Mouse (Mus musculus): ENCODE measurements at regions not wholly inside any gene's neighbourhood (a gene's known extent, or its start where the extent isn't known, plus 50 kb on each side); places are given as distances from the start of the nearest gene placed in this dataset.

DNA sequence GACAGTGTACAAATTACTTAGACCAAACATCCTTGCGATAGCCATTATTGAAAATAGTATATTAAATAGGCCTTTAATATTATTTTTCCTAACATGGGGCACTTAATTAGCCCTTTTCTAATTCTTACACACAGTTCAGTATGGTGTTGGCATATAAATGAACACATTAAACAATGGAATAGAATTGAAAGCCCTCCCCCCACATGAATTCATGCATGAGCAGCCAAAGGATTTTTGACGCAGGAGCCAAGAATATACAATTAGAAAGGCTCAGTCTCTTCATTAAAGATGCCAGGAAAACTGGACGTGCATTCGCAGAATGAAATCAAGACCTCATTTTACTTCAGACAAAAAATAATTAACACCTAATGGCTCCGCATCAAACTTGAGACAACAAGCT lies 172.9 kb upstream of the Phactr1 start:
- no peak for DNase-seq (ENCODE audit: inconsistent age in 2 of 2, low spot score in 1 of 2)

DNA sequence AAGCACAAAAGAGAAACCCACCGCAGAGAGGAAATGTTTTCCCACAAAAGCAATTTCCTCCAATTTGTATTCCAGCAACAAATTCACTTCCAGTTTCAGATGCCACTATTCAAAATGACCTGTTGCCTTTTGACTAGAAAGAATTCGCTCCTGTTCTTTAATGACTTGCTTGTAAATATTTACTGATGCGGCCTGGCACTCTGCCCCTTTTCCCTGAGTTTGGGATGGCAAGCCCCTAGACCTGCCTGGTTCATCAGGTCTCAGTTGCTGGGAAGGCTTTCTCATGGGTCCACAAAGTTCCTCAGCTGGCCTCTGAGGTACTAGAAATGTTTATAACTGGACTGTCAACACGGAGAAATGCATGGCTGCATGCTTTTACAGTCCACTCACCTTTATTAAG lies 161.7 kb upstream of the Phactr1 start:
- DNase-seq (ENCODE audit: inconsistent age in 2 of 2, low spot score in 1 of 2), result no peak

DNA sequence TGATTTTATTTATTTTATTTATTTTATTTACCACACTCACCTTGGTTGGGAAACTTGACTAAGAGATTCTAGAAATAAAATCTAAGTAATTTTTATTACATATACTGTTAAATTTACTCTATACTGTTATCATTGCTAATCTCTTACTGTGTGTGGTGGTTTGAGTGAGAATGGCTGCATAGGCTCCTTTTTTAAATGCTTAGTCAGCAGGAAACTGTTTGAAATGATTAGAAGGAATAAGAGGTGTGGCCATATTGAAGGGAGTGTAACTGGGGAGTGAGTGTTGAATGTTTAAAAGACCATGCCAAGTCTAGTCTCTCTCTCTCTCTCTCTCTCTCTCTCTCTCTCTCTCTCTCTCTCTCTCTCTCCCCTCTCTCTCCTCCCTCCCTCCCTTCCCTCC lies 157.9 kb upstream of the Phactr1 start:
- no peak for DNase-seq (ENCODE audit: inconsistent age in 2 of 2, low spot score in 1 of 2)

DNA sequence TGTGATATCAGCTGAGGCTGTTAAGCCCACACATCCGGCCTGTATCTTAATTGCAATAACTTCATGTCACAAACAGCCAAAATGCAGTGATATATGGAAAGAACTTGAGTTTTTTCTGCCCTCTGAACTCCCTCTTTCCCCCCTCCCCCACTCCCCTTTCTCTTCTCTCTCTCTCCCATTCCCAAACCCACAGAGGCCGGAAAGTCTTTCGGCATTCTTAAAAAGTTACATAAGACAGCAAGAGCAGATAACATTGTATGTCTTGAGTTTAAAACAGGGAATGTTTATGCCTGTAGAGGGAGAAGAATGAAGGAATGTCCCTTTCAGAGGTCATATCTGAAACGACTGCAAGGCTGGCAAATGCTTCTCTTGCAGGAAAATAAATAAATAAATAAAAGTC lies 154.3 kb upstream of the Phactr1 start:
- no peak for DNase-seq (ENCODE audit: inconsistent age in 2 of 2, low spot score in 1 of 2)

DNA sequence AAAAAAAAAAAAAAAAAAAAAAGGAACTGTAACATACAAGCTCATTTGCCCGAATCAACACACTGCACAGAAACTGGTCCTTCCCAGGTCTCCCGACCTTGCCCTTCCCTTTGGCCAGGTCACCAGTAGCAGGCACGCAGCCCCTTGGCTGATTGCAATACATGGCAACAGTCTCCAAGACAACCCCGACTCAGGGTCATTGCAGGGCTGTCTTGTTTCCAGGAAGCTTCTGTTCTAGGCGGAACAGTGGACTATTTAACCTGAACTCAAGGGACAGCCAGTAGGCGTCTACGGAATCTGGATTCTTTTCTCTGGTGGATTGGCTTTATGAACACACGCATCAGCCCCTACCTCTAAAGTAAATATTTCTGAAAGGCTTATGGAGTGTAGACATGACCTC lies 153.5 kb upstream of the Phactr1 start:
- peak; percentile 58 to 85 for DNase-seq (ENCODE audit: inconsistent age in 2 of 2, low spot score in 1 of 2)

DNA sequence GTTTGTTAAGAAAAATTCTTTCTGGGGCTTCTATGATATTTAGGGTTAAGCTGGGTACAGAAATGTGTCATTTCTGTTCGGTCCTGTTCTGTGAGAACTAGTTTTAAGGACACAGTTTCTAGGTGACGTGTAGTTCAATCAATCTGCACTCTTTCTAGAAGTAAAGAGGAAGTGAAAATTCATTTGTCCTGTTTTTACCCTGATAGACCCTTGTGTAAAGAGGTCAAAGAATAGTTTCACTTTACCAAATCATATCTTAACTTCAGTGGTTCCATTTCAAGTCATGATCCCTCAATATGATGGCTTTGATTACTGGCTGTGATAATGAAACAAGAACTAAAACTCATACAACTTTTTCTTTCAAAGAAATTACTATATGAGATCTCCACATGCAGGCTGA lies 152.3 kb upstream of the Phactr1 start:
- DNase-seq (ENCODE audit: inconsistent age in 2 of 2, low spot score in 1 of 2), result no peak

DNA sequence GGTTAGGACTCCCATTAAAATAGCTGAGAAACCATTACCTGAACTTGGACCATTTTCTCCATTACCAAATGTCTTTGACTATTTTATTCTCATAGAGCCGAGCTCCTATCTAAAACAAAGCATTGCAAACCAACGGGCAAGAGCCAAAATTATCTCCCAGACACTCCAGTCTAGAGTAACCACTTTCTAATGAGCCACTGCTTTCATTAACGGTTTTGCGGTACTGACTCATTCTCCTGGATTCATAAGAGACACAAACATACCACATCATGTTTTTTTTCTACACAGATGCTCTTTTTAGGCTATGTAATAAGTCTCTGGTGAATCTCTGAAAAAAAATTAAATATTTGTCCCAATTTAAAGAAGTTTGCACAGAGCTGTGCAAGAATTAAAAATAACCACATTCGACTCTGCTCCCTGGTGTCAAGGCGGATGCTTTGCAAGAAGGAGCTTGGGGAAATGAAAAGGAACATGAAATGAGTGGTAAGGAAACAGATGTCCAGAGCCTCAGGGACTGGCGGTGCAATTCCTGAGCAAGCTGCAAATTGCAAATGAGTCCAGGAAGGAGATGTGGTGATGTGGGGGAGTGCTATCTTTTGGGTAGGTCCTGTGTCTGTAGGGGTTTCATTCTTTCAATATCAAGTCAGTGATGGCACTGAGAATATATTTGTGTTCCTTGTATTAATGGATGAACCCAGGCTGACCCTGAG lies 143.8 kb upstream of the Phactr1 start:
- no peak for DNase-seq (ENCODE audit: inconsistent age in 2 of 2, low spot score in 1 of 2)

DNA sequence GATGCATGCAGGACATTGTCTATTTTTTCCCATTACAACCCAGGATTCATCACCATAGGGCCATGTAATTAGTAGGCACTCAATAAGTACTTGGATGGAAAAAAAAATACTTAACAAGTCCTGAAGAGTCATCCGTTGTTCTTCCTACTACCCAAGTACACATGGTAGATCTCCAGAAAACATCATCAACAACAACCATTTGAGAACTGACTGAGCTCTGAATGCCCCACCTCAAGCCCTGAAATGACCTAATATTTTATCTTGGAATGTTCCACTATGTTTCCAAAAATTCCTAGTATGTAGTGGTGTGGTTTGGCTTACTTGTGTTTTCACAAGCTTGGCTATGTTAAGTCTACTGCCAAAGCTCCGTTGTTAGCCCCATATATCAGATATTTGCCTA lies 142.4 kb upstream of the Phactr1 start:
- no peak for DNase-seq (ENCODE audit: inconsistent age in 2 of 2, low spot score in 1 of 2)

DNA sequence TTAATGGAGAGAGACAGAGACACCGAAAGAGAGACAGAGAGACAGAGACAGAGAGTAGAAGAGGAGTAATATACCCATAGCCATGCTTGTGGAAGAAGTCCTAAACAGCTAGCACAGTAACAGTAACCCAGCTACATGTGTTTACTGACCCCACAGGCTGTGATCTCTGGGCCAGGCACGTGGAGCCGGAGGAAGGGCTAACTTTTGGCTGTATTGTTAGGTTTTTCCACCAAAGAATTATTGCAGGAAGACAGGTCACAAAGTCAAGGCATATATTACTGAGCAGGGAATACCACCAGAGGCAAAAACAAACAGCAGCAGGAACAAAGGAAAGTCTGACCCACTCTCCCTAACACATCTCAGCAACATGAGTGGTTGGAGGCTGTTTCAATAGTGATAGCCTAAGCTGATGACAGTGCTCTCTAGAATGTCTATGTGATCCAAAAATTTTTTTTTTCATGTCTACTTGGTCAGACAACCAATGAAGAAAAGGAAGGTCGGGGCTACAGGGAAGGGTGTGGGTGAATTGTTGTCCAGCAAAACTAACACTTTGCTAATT lies 135.8 kb upstream of the Phactr1 start:
- no peak for DNase-seq (ENCODE audit: inconsistent age in 2 of 2, low spot score in 1 of 2)

DNA sequence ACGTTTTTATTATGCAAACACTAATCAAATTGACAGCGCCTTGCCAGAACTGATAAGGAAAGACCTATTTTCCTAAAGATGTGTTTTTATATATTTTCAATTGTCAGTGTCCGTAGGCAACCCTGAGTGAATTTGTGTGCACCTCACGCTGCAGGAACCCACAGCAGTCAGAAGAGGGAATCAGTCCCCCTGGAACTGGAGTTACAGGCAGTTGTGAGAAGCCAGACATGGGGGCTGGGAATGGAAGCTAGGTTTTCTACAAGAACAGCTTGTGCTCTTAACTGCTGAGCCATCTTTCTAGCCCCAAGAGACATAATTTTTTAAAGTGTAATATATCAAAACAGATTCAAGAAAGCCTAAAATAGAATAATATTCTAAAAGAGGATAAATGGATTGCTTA lies 134.0 kb upstream of the Phactr1 start:
- DNase-seq (ENCODE audit: inconsistent age in 2 of 2, low spot score in 1 of 2), result no peak

DNA sequence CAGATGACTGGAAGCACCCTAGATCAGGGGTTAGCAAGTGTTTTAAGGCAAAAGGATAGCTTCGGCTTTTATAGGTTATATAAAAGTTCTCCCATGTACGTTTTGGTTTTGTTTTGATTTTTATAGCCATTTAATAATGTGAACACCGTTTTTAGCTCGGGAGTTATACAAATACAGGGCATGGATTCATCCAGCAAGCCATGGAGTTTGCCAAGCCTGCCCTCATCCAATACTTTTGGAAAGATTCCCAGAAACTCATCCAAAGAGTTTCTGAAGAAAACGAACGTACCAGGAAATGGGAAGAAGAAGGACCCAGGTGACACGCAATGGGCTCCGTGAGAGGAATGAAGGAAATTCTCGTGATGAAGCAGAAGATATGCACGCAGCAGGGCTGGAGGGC lies 133.6 kb upstream of the Phactr1 start:
- no peak for DNase-seq (ENCODE audit: inconsistent age in 2 of 2, low spot score in 1 of 2)

DNA sequence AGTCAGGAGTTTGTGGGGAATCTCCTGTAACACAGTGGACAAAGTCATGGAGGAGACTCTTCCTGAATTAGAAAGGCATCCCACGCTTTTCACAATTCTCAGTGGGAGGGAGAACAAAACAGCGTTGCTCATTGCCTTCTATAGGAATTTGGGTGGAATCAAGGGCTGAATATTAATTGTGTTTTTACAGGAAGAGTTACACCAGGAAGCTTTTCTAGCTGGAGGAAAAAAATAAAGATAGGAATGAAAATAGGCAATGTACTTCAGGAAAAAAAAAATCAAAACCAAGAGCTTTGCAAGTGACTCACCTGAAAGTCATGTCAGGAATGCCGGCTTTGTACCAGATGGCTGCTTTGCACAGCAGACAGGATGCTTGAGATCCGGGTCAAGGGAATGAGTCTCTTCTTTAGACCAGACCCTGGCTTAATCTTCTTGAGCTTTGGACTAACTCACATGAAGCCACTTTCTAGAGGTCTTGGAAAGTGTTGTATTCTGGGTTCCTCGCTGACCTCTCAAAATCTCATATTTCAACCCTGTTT lies 131.3 kb upstream of the Phactr1 start:
- peak; percentile 23 to 71 for DNase-seq (ENCODE audit: inconsistent age in 2 of 2, low spot score in 1 of 2)

DNA sequence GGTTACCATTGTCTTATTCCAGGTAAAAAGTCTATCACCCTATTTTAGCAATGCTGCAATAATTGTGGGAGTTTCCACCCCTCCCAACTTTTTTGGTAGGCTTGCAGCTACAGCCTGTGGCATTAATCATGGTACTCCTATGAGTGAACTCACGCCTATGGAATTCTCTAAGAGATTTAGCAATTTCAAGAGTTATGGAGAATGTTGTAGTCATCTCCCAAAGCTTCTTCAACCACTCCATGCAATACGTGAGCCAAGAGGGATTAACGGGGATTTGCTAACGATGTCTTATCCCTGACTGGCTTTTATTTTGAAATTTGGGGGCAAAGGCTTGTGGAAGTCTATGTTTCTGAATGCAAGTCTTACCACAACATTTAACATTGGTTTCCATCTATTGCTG lies 125.5 kb upstream of the Phactr1 start:
- DNase-seq (ENCODE audit: inconsistent age in 2 of 2, low spot score in 1 of 2), result no peak

DNA sequence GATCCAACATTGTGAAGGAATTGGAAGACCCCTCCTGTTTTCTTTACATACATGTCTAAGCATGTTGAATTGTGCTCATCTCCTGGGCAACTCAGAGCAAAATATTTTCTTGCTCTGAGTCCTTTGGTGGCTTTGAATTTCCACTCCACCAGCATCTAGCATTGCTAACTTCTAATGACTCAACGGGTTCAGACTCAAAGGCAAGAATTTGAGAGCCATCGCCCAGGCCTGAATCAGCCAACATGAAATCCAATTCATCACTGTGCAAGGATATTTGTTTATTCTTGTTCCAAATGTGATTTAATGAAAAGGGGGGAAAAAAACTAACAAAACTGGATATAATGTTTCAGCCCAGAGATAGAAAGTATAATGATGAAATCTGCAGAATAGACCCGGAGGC lies 121.9 kb upstream of the Phactr1 start:
- DNase-seq (ENCODE audit: inconsistent age in 2 of 2, low spot score in 1 of 2), result no peak

DNA sequence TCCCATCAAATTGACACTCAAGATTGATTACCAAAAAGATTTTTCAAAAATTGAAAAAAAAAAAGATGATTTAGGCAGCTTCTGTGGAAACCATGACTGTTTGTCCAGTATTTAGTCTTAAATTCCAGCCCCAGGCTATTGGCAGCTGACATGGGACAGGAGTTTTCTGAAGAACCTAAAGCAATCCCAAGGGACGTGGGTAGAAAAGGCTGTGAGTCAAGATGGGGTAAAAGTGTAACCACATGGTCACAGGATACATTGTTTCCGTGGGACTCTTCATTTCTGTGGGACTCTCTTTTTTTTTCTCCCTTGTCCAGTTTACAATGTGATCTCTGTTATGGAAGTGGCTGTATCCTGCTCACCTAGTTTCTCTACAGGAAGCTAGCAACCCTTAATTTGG lies 119.0 kb upstream of the Phactr1 start:
- no peak for DNase-seq (ENCODE audit: inconsistent age in 2 of 2, low spot score in 1 of 2)

DNA sequence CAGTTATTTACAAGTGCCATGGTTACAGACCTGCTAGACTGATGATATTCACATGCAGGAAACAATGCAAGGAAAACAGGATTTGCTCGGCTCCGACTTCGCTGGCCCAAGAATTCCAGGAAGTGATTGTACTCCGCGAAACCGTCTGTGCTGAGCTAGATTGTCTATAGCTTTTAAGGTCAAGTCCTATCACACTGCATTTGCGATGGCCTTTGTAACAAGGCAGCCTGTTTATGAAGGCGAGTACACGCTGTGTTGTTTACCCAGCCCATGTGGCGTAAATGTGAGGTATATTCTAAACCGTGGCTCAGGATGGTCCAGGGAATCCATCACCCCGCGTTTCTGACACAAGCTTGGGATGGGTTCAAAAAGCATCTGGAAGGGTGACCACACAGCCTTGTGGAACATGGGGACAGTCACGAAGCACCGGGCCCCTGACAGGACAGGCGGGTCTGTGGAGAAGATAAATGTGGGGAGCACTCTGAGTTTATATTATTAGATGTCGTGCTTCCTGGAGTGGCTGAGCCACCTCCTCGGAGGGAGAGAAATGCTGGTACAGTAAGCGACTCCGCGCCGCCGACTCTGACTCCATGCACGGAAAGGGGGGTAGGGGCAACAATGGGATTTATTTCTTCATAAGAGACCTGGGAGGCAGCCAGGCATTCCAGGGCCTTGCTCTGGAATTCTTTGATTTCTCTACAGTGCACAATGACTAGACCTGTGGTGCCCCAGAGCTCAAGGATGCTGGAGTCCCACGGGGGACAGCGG lies 114.9 kb upstream of the Phactr1 start:
- peak; percentile 13 to 59 for DNase-seq (ENCODE audit: inconsistent age in 2 of 2, low spot score in 1 of 2)

DNA sequence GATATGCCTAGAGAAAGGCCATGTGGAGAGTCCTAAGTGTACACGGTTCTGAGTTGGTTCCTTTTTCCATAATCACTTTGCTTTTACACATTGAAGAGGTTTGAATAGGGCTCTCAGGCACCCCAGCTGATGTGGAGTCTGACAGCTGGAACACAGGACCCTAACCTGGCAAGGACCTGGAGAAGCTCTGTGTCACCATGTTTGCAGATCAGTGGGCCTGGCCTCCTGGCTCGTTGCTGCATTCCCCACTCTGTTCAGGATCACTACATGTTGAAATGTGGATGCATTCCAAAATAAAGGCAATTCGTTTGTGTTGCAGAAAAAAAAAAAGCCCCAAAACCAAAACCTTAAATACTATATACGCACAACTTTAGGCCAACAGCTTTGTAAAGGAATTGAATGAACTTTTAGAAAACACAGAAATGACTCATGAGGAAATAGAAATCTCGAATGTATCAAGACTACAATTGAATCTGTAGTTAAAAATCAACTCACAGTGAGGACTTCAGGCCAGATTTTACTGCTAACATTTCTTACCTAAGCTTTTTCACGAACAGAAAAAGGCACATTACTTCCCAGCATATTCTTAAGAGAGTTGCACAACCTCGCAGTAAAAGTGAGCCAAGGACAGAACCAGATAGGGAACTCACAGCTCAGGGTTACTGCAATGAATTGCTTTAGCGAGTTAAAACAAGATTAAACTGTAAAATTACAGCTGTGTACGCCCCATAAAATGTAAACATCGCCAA lies 109.6 kb upstream of the Phactr1 start:
- peak in 1 of 2 experiments; percentile 70 for DNase-seq (ENCODE audit: inconsistent age in 2 of 2, low spot score in 1 of 2)

DNA sequence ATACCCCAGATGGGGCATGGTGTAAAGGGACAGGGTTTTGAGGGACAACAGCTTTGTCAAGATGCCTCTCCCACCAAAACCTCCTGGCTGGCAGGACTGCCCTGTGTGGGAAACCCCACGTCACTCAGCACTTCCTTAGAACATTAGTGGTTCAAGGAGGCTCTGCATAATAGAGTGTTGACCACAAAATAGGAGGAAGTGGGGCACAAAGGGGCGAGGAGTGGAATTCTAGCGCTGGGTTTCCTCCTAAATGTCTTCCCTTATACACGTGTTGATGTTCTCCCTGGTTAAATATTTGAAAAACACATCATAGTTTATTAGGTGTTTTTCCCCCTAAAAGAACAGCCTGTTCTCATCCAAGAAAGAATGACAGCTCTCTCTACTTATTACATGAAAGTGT lies 106.2 kb upstream of the Phactr1 start:
- no peak for DNase-seq (ENCODE audit: inconsistent age in 2 of 2, low spot score in 1 of 2)

DNA sequence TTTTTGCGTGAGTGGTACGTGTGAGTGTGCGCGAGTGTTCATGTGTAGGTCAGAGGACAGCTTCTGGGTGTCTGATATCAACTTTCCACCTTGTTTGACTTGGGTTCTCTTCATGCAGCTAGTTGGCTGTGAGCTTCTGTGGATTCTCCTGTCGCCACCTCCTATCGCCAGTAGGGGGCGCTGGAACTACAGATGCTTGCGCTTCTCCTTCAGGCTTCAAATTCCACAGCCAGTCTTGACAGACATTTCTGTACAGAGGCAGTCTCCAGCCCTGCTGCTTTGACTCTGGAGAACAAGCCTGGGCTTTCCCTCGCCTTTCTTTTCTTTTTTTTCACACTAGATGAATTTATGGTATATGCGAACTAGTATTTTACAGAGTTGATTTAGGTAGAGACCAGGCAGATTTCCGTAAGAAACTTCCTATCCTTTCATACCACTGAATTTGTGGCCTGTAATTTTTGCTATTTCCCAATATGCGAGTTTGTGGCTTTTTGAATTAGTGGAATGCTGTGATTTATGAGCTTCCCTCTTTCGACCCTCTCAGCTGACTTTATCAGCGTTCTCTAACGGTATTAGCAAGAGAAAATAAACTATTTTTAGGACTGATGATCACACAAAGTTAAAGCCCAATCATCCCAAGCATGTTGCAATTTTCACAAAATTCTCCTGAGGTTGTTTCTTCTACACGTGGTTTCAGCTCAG lies 104.5 kb upstream of the Phactr1 start:
- peak; percentile 67 to 92 for DNase-seq (ENCODE audit: inconsistent age in 2 of 2, low spot score in 1 of 2)

DNA sequence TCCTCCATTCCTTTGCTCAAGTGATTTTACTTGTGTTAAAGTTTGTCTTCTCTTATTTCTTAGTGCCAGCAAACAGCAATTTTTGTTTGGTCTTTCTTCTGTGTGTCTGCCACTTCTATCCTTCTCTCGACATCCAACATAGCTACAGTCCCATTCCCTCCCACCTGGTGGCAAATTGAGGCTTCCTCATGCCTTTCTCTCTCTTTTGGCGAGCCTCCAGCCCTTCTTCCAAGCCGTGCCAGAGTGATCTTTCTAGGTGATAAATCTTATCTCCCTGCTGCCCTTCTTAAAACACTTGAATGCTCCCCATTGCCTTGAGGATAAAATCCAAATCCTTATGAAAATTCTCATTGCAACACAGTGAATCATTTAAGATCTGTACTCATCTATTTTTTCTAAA lies 101.0 kb upstream of the Phactr1 start:
- DNase-seq (ENCODE audit: inconsistent age in 2 of 2, low spot score in 1 of 2), result no peak

DNA sequence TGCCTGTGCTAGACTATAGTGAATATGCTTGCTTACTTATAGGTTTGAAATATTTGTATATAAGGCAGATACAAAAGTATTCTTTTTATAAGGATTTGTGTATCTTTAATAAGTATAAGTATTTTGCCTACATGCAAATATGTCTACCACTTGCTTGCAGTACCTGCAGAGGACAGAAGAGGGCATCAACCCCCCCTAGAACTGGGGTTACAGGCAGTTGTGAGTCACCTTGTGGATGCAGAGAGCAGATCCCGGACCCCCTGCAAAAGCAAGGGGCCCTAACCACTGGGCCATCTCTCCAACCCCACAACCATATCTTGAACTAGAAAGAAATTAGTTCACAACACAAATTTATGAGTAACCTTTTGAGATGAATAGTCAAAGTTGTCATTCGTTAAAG lies 91.3 kb upstream of the Phactr1 start:
- DNase-seq (ENCODE audit: inconsistent age in 2 of 2, low spot score in 1 of 2), result no peak
